Mouse (Mus musculus) adrenal gland, postnatal 10 days (tissue): ENCODE results near the gene Zfp526. TPM values are rescaled to one million over a fixed set of nuclear protein-coding genes. Genes with fewer than 3 reads are reported as not detected.

Experiments used
- DNase-seq: peaks from one replicate; pipeline ENCODE4 v3.0.0; 2021; ENCODE audit warnings: mixed read lengths
- microRNA-seq: library from miRNA; unstranded; fragments of <30 nt; microRNA quantifications from one replicate; pipeline ENCODE4 v1.2.0, GENCODE M21; 2021
- total RNA-seq, 2 experiments: library from RNA; stranded (reverse); gene quantifications; 2 replicates each; pipeline ENCODE4 v1.2.3; 2021

The Zfp526 gene
- total RNA-seq, 2 experiments from 2014 or later = 9.2 to 11.8 TPM

GRCm38 (mm10) chr7:25267751-25268463 is 46.7 kb downstream of the Zfp526 start:
- DNase-seq = peak; percentile 97

- no peak for DNase-seq
Observed at GRCm38 (mm10) chr7:25268588-25268987, 47.4 kb downstream of the Zfp526 start.

GRCm38 (mm10) chr7:25269029-25269428 is 47.8 kb downstream of the Zfp526 start:
- peak; percentile 22 for DNase-seq

- peak; percentile 10 for DNase-seq
Observed at GRCm38 (mm10) chr7:25269545-25270271, 48.5 kb downstream of the Zfp526 start.

GRCm38 (mm10) chr7:25270652-25271633 is 49.7 kb downstream of the Zfp526 start:
- DNase-seq = no peak

GRCm38 (mm10) chr7:25271651-25272444 is 50.6 kb downstream of the Zfp526 start:
- DNase-seq = no peak

- no peak for DNase-seq
Observed at GRCm38 (mm10) chr7:25272445-25273258, 51.4 kb downstream of the Zfp526 start.

GRCm38 (mm10) chr7:25273259-25274241 is 52.3 kb downstream of the Zfp526 start:
- DNase-seq = no peak

- DNase-seq = no peak
Observed at GRCm38 (mm10) chr7:25274571-25274970, 53.3 kb downstream of the Zfp526 start.

- DNase-seq = no peak
Observed at GRCm38 (mm10) chr7:25274996-25275395, 53.8 kb downstream of the Zfp526 start.

GRCm38 (mm10) chr7:25275555-25276298 is 54.5 kb downstream of the Zfp526 start:
- DNase-seq = no peak

Small RNA genes within 50 kb of the gene (microRNA-seq; reads per million reads assigned to microRNA genes)
- gene Mir7048 = not detected

Other genes with a start within 250 kb of the Zfp526 start
- gene Rabac1, start 248.7 kb upstream of the Zfp526 start, total RNA-seq = 100 to 1,000 TPM; 222 to 234 TPM
- gene Atp1a3, start 215.5 kb upstream of the Zfp526 start, total RNA-seq = 10 to 100 TPM; 26.2 to 42.2 TPM
- 10 to 100 TPM; 16.1 to 25.3 TPM for gene Grik5, start 149.1 kb upstream of the Zfp526 start, total RNA-seq
- gene Zfp574, start 148.9 kb upstream of the Zfp526 start, total RNA-seq = 10 to 100 TPM; 18.3 to 18.5 TPM
- gene Pou2f2, start 41.7 kb upstream of the Zfp526 start, total RNA-seq = 1 to 10 TPM; 2.3 to 3.6 TPM
- 10 to 100 TPM; 14.8 to 16.9 TPM for gene Dedd2, start 810 bp upstream of the Zfp526 start, total RNA-seq
- 10 to 100 TPM; 92.5 to 96.7 TPM for gene Gsk3a, start 16.4 kb downstream of the Zfp526 start, total RNA-seq
- 10 to 100 TPM; 33.0 to 42.3 TPM for gene Erf, start 29.3 kb downstream of the Zfp526 start, total RNA-seq
- 100 to 1,000 TPM in 1 of 2 experiments, 10 to 100 TPM in 1; 92.7 to 116 TPM for gene Cic, start 46.3 kb downstream of the Zfp526 start, total RNA-seq
- gene Pafah1b3, start 76.6 kb downstream of the Zfp526 start, total RNA-seq = 10 to 100 TPM; 38.1 to 39.7 TPM
- gene Prr19, start 80.0 kb downstream of the Zfp526 start, total RNA-seq = not detected
- 1 to 10 TPM; 1.1 to 2.2 TPM for gene Tmem145, start 84.7 kb downstream of the Zfp526 start, total RNA-seq
- gene Megf8, start 95.7 kb downstream of the Zfp526 start, total RNA-seq = 10 to 100 TPM; 31.1 to 41.0 TPM
- not detected for gene Cnfn, start 148.3 kb downstream of the Zfp526 start, total RNA-seq
- gene Lipe, start 177.3 kb downstream of the Zfp526 start, total RNA-seq = 100 to 1,000 TPM; 391 to 441 TPM
- gene Cxcl17, start 191.5 kb downstream of the Zfp526 start, total RNA-seq = not detected